Mouse (Mus musculus) embryonic facial prominence, embryonic 14.5 days (tissue): ENCODE results near the gene Lypla2. TPM values are rescaled to one million over a fixed set of nuclear protein-coding genes. Genes with fewer than 3 reads are reported as not detected.

Experiments used
- ATAC-seq: fragments of 200-750 bp; cut with Nextera tagmentation; 2 replicates; pipeline ENCODE4 v1.8.0; 2017; ENCODE audit warnings: low read depth, moderate number of reproducible peaks, moderate TSS enrichment
- DNase-seq: peaks from one replicate; pipeline ENCODE4 v3.0.0-alpha.2; 2015; ENCODE audit warnings: low spot score
- H3K27ac ChIP-seq: fragments of 300-500 bp; sonication (generic); replicated peaks from 2 replicates; pipeline ENCODE4 v1.5.1; 2014; ENCODE audit warnings: low read depth, mild to moderate bottlenecking, low read length, moderate library complexity
- H3K27me3 ChIP-seq: fragments of 300-500 bp; sonication (generic); replicated peaks from 2 replicates; pipeline ENCODE4 v1.6.1; 2014; ENCODE audit warnings: low read length; ENCODE audit not compliant: control insufficient read depth, insufficient read depth
- H3K36me3 ChIP-seq: fragments of 300-500 bp; sonication (generic); 2 replicates; pipeline ENCODE4 v1.6.1; 2014; ENCODE audit warnings: low read length, mixed read lengths; ENCODE audit not compliant: control insufficient read depth, insufficient read depth
- H3K4me1 ChIP-seq: fragments of 300-500 bp; sonication (generic); 2 replicates; pipeline ENCODE4 v1.6.1; 2014; ENCODE audit warnings: antibody characterized with exemption, low read length; ENCODE audit not compliant: control insufficient read depth, insufficient read depth
- H3K4me2 ChIP-seq: fragments of 300-500 bp; sonication (generic); 2 replicates; pipeline ENCODE4 v1.6.1; 2014; ENCODE audit warnings: low read depth, mild to moderate bottlenecking, low read length, moderate library complexity, mixed read lengths
- H3K4me3 ChIP-seq: fragments of 300-500 bp; sonication (generic); 2 replicates; pipeline ENCODE4 v1.5.1; 2014; ENCODE audit warnings: low read depth, mild to moderate bottlenecking, low read length
- H3K9ac ChIP-seq: fragments of 300-500 bp; sonication (generic); 2 replicates; pipeline ENCODE4 v1.6.1; 2014; ENCODE audit warnings: low read depth, mild to moderate bottlenecking, low read length, moderate library complexity, mixed read lengths
- H3K9me3 ChIP-seq: fragments of 300-500 bp; sonication (generic); 2 replicates; pipeline ENCODE4 v1.6.1; 2016; ENCODE audit warnings: low read length; ENCODE audit not compliant: control insufficient read depth
- WGBS: fragments of 180-500 bp; shearing (Covaris S2); extraction: QIAGEN DNeasy Blood & Tissue Kit; methylation state at CpG from one replicate; pipeline ENCODE4 v1.1.7; 2014; 5-methylcytosine and 5-hydroxymethylcytosine counted together
- polyA plus RNA-seq: library from polyadenylated mRNA; unstranded; fragments of >200 nt; fragmentation: Nextera tagmentation; extraction: Ambion mirVana; gene quantifications from 2 replicates; pipeline ENCODE4 v1.2.1, GENCODE M21; 2014

Lypla2 gene
- polyA plus RNA-seq, 1 experiment from 2014 or later: 87.6 TPM

- no peak overlapping the region for H3K4me2 ChIP-seq
- no peaks in the 10 kb centered on the region for H3K27me3 ChIP-seq
- no peak overlapping the region for H3K4me3 ChIP-seq
- 0 out of 2 replicates have a peak overlapping the region, but pooled peaks have one; percentile 8 for H3K27ac ChIP-seq
- peaks cover 53% of the 10 kb centered on the region for H3K36me3 ChIP-seq
- ATAC-seq: no peak
- H3K4me1 ChIP-seq: no peaks in the 10 kb centered on the region
- H3K9ac ChIP-seq: no peak overlapping the region
- DNase-seq: no peak
- 54% methylated on average over 5 of the region's 5 CpGs for WGBS
- H3K9me3 ChIP-seq: no peaks in the 10 kb centered on the region
These were observed 36.9 kb downstream of the Lypla2 start for GRCm38 (mm10) chr4:135935502-135935901.

- Histone ChIP-seq H3K27ac (0 out of 2 replicates have a peak overlapping the region, but pooled peaks have one; percentile 8), H3K9me3 (no peaks in the 10 kb centered on the region), H3K4me3 (no peak overlapping the region), H3K4me2 (no peak overlapping the region), H3K27me3 (no peaks in the 10 kb centered on the region), H3K9ac (no peak overlapping the region), H3K4me1 (no peaks in the 10 kb centered on the region), H3K36me3 (peaks cover 51% of the 10 kb centered on the region)
- WGBS: 46% methylated on average over 12 of the region's 12 CpGs
- DNase-seq (peak; percentile 49), ATAC-seq (peak; percentile 44; the same call in 1 of the 2 replicates)
These were observed 37.5 kb downstream of the Lypla2 start for GRCm38 (mm10) chr4:135934708-135935500.

- Histone ChIP-seq H3K27ac (no peak overlapping the region), H3K4me1 (no peaks in the 10 kb centered on the region), H3K27me3 (no peaks in the 10 kb centered on the region), H3K9ac (no peak overlapping the region), H3K36me3 (peaks cover 32% of the 10 kb centered on the region), H3K4me2 (no peak overlapping the region), H3K4me3 (no peak overlapping the region), H3K9me3 (no peaks in the 10 kb centered on the region)
- 59% methylated on average over 5 of the region's 5 CpGs for WGBS
- DNase-seq (peak; percentile 50), ATAC-seq (no peak)
These were observed 40.6 kb downstream of the Lypla2 start for GRCm38 (mm10) chr4:135931832-135932231.

- no peak for ATAC-seq
- H3K27me3 ChIP-seq: no peaks in the 10 kb centered on the region
- peaks cover 31% of the 10 kb centered on the region for H3K36me3 ChIP-seq
These were observed 42.2 kb downstream of the Lypla2 start for GRCm38 (mm10) chr4:135930239-135930638.

GRCm38 (mm10) chr4:135929828-135930227 is 42.6 kb downstream of the Lypla2 start:
- DNase-seq (no peak), ATAC-seq (no peak)
- no peak overlapping the region for H3K4me3 ChIP-seq
- no peaks in the 10 kb centered on the region for H3K27me3 ChIP-seq
- H3K36me3 ChIP-seq: peaks cover 31% of the 10 kb centered on the region
- no peak overlapping the region for H3K4me2 ChIP-seq
- H3K4me1 ChIP-seq: no peaks in the 10 kb centered on the region
- no peak overlapping the region for H3K27ac ChIP-seq
- 90% methylated on average over 9 of the region's 9 CpGs for WGBS
- no peak overlapping the region for H3K9ac ChIP-seq
- no peaks in the 10 kb centered on the region for H3K9me3 ChIP-seq

More at GRCm38 (mm10) chr4:135930239-135930638, 42.2 kb downstream of the Lypla2 start:
- Histone ChIP-seq H3K9ac (no peak overlapping the region), H3K9me3 (no peaks in the 10 kb centered on the region), H3K4me2 (no peak overlapping the region), H3K4me3 (no peak overlapping the region), H3K4me1 (no peaks in the 10 kb centered on the region), H3K27ac (no peak overlapping the region)
- 90% methylated on average over 8 of the region's 8 CpGs for WGBS
- DNase-seq: no peak

- Histone ChIP-seq H3K27me3 (no peaks in the 10 kb centered on the region), H3K27ac (no peak overlapping the region)
- WGBS: 87% methylated on average over 5 of the region's 5 CpGs
These were observed 43.0 kb downstream of the Lypla2 start for GRCm38 (mm10) chr4:135929405-135929804.

GRCm38 (mm10) chr4:135928376-135928775 is 44.0 kb downstream of the Lypla2 start:
- H3K4me3 ChIP-seq: no peak overlapping the region
- H3K4me2 ChIP-seq: no peak overlapping the region
- no peaks in the 10 kb centered on the region for H3K4me1 ChIP-seq
- no peak overlapping the region for H3K9ac ChIP-seq
- ATAC-seq (no peak), DNase-seq (no peak)
- no peak overlapping the region for H3K27ac ChIP-seq
- 76% methylated on average over 9 of the region's 9 CpGs for WGBS
- no peaks in the 10 kb centered on the region for H3K27me3 ChIP-seq
- H3K9me3 ChIP-seq: no peaks in the 10 kb centered on the region
- peaks cover 33% of the 10 kb centered on the region for H3K36me3 ChIP-seq

More at GRCm38 (mm10) chr4:135929405-135929804, 43.0 kb downstream of the Lypla2 start:
- ATAC-seq (no peak), DNase-seq (no peak)
- H3K9me3 ChIP-seq: no peaks in the 10 kb centered on the region
- no peak overlapping the region for H3K4me3 ChIP-seq
- peaks cover 35% of the 10 kb centered on the region for H3K36me3 ChIP-seq
- no peak overlapping the region for H3K9ac ChIP-seq
- H3K4me1 ChIP-seq: no peaks in the 10 kb centered on the region
- no peak overlapping the region for H3K4me2 ChIP-seq

- Histone ChIP-seq H3K27ac (no peak overlapping the region), H3K9ac (no peak overlapping the region), H3K4me3 (no peak overlapping the region), H3K36me3 (0 out of 2 replicates have a peak, but pooled peaks cover 28% of the 10 kb centered on the region), H3K9me3 (no peaks in the 10 kb centered on the region), H3K27me3 (no peaks in the 10 kb centered on the region), H3K4me1 (peaks cover 2% of the 10 kb centered on the region), H3K4me2 (no peak overlapping the region)
- no peak for ATAC-seq
- WGBS: 97% methylated on average over 3 of the region's 3 CpGs
- DNase-seq: no peak
These were observed 45.6 kb downstream of the Lypla2 start for GRCm38 (mm10) chr4:135926861-135927260.
